Mouse (Mus musculus) ovary, postnatal 36 days (tissue): ENCODE measurements around the gene Lmnb2.

ENCODE experiments used
- DNase-seq: peaks from one replicate; pipeline ENCODE4 v3.0.0; 2022; ENCODE audit warnings: low spot score, mixed read lengths

Gene Lmnb2

GRCm38 (mm10) chr10:80899591-80900317 is 18.3 kb downstream of the Lmnb2 start:
- no peak for DNase-seq

GRCm38 (mm10) chr10:80899074-80899473 is 19.0 kb downstream of the Lmnb2 start:
- no peak for DNase-seq

DNA sequence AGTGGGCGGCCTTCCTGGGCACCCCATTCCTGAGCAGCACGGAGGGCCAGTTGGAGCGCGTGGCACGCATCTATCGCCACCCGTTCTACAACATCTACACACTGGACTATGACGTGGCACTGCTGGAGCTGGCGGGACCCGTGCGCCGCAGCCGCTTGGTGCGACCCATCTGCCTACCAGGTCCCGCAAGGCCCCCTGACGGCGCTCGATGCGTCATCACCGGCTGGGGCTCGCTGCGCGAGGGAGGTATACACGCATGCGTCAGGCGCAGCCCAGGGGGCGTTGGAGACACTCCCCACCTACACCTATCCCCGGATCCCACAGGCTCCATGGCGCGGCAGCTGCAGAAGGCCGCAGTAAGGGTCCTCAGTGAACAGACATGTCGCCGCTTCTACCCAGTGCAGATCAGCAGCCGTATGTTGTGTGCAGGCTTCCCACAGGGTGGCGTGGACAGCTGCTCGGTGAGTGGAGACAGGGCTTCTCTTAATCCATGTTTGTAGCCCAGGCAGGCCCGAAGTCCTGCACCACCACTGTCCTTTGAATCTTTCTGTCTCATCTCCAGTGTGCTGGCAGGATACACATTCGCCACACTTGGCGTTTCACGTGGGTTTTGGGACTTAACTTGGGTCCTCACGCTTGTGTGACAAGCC is 20.1 kb downstream of the Lmnb2 start:
- DNase-seq = no peak

GRCm38 (mm10) chr10:80896581-80897485 is 21.2 kb downstream of the Lmnb2 start:
- DNase-seq = no peak

- no peak for DNase-seq
These were observed 22.3 kb downstream of the Lmnb2 start for GRCm38 (mm10) chr10:80895697-80896096.

- no peak for DNase-seq
These were observed 22.9 kb downstream of the Lmnb2 start for GRCm38 (mm10) chr10:80895100-80895499.

DNA sequence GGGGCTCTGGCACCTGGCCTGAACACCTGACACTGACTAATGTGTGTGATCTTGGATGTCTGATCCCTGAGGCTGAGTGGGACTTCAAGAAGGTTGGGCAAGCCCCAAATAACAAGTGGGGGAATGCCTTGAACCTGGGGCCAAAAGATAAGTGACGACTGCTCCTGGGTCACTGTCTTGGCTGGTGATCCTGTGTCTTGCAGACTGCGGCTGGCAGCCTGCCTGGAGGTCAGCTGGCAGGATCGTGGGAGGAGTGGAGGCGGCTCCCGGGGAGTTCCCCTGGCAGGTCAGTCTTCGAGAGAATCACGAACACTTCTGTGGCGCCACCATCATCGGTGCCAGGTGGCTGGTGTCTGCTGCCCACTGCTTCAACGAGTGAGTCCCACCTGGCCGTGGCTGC is 30.9 kb downstream of the Lmnb2 start:
- DNase-seq = peak; percentile 84

DNA sequence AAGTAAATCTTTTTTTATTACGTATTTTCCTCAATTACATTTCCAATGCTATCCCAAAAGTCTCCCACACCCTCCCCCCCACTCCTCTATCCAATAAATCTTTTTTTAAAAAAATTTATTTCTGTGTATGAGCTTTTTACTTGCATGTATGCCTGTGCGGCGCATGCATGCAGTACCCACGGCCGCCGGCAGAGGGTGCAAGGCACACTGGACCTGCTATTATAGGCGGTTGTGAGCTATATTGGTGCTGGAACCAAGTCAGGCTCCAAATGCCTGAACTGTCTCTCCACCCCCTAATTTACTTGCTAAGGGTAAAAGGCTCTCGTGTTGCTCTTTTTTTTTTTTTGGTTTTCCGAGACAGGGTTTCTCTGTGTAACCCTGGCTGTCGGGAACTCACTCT is 36.7 kb downstream of the Lmnb2 start:
- DNase-seq = peak; percentile 63

- DNase-seq = no peak
These were observed 37.1 kb downstream of the Lmnb2 start for GRCm38 (mm10) chr10:80880901-80881300.

DNA sequence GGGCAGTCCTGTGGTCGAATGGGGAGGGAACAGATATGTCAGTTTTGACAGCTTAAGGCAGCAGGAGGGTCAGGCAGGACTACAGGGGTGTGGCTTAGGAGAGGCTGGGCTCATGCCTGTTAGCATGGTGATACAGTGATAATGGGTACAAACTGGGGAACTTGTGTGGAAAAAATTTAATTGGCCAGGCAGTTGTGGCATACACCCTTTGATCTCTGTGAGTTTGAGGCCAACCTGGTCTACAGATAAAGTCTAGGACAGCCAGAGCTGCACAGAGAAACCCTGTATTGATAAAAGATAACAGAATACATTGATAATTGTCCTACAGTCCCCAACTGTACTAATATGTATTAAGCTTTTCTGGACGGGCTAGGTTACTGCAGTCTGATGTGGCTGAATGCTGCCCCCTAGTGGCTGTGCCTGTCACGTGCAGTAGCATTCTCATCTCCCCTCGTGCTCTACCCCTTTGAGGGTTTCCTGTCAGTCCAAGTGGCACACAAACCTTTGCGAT is 37.9 kb downstream of the Lmnb2 start:
- DNase-seq = peak; percentile 52

GRCm38 (mm10) chr10:80876594-80876993 is 41.5 kb downstream of the Lmnb2 start:
- DNase-seq = no peak

DNA sequence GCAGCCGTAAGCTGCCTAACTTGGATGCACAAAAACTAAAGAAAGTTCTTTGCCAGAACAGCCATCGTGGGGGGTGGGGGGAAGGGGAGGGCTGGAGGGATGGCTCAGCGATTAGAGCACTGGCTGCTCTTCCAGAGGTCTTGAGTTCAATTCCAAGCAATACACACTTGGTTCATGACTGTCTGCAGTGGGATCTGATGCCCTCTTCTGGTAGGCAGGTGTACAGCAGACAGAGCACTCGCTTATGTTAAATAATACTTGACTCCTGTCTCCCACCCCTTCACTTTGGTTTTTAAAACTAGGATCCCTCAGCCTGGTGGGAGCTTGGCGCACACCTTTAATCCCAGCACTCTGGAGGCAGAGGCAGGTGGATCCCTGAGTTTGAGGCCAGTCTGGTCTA is 42.0 kb downstream of the Lmnb2 start:
- peak; percentile 40 for DNase-seq

DNA sequence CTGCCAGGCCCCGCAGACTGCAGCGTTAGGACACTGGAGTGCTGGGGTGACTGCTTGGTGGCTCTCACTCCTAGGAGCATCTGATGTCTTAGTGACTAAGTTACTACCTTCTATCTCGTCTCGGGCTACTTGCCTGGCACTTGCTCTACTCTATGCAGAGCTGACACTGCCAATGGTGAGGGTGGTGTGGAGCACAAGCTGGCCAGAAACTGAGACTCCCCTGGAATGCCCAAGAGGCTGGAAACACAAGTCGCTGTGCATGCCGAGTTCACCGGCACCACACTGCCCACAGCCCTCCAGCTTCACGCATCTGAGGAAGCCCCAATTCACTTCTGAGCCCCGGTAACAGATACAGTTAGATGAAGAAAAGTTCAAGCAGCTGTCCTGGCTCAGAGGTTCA is 44.0 kb downstream of the Lmnb2 start:
- DNase-seq = no peak

- DNase-seq = no peak
These were observed 46.5 kb downstream of the Lmnb2 start, which contains the start of gene Tmprss9 for GRCm38 (mm10) chr10:80871581-80871980. Gene Tmprss9 (plus strand): TSS chr10:80871848.

DNA sequence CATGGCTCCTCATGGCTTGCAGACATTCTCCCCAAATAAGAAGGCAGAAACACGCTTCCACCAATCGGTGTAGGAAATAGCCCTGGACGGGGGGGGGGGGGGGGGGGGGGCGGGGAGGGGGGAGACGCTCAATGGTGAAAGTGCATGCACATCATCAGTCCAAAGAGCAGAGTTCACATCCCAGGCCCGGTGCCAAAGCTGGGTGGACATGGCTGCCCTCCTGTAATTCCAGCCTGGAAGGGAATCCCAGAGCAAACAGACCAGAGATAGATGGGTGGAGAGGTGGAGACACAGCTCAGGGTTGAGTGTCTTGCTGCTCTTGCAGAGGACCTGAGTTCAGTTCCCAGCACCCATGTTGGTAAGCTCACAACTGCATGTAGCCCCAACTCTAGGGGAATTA is 47.1 kb downstream of the Lmnb2 start:
- no peak for DNase-seq

DNA sequence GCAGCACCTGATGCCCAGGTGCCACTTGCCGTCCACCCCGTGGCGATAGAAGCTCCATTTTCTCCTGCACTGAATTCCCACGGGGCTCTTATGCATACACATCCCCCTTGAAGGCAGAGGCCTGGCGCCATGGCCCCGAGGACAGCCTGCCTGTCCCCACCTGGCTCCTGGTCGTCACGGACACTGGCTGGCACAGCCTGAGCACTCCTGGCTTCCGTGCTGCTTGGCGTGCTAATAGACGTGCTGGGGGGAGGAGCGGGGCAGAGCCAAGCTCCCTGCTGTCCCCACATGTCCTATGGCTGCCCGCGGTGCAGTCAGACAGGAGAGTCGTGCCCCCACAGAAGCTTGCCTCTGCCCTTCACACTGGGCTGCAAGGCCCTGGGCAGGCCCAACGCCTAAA is 53.6 kb downstream of the Lmnb2 start:
- no peak for DNase-seq

- DNase-seq = no peak
These were observed 55.7 kb downstream of the Lmnb2 start for GRCm38 (mm10) chr10:80862305-80862704.

DNA sequence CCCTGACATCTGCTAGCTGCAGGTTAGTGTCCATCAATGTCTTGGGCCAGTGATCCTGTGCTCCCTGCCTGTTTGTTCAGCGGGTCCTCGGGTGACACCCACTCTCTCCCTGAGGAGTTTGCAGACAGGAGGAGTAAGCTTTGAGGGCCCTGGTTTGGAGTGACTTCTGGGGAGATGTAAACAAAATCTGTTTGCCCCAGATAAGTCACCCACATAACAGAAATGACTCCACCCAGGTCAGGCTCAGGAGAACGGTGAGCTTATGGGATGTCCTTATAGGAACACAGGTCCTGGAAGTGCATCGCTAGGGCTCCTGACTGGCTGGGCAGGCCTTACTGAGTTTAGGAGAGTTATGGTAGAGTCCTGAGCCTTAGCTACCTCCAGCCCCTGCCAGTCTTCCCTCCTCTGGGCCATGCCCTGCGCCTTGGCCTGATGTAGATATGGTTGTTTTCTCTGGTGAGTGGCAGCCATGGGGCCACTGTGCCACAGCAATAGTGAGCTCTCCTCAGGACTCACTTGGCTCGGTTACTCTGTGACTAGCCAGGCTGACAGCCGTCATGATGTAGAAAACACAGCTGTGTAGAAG is 59.6 kb downstream of the Lmnb2 start:
- DNase-seq = no peak

- no peak for DNase-seq
These were observed 60.2 kb downstream of the Lmnb2 start for GRCm38 (mm10) chr10:80857848-80858247.

DNA sequence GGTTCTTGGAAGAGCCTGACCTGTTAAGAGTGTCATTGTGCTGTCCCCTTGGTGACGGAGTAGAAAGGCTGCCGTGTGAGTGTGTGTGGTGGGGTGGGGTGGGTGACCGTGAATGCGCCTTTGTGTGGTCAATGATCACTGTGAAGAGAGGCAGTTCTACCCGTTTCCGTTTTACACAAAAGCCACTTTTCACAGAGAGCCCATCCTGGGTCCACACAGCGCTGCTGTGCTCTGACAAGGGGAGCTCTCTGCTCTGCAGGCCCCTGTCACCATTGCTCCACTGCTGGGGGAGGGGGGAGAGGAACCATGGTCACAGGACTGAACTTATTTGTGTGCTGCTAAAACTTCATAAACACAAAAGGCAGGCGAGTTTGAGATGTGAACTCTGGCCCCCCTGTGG is 60.7 kb downstream of the Lmnb2 start:
- DNase-seq = no peak

GRCm38 (mm10) chr10:80856908-80857307 is 61.1 kb downstream of the Lmnb2 start:
- no peak for DNase-seq

DNA sequence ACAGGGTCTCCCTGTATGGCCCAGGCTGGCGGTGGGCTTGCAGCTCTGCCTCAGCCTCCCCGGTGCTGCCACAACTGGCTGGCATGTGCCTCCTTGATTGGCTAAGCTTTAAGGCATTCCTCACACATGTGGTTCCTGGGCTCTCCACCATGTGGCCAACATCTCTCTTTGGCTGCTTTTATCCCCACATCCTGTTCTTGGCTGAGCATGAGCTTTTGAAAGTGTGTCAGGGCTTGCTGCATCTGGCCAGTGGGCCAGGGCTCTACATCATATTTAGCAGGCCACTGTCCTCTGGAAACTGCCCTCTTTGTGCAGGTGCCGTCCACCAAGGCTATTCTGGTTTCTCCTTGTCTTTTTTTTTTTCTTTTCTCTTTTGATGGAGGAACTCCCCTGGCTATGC is 61.8 kb downstream of the Lmnb2 start:
- DNase-seq = no peak
